Mouse (Mus musculus): ENCODE measurements around the gene Slc25a34.

GRCm38 (mm10) chr4:141595138-141595537, 28.5 kb downstream of the Slc25a34 start:
- TF ChIP-seq CTCF (IDR thresholded peaks at IDR 0.05; ENCODE audit: borderline replicate concordance, insufficient read depth, low read depth, low read length), result no peak
- no peak for TF ChIP-seq POLR2A (IDR thresholded peaks at IDR 0.05; ENCODE audit: borderline replicate concordance, insufficient read depth, low read length)

Data from cerebellum, adult 2 months (tissue).